Mouse (Mus musculus): ENCODE measurements around the gene Ank2.

Ank2 gene

DNA sequence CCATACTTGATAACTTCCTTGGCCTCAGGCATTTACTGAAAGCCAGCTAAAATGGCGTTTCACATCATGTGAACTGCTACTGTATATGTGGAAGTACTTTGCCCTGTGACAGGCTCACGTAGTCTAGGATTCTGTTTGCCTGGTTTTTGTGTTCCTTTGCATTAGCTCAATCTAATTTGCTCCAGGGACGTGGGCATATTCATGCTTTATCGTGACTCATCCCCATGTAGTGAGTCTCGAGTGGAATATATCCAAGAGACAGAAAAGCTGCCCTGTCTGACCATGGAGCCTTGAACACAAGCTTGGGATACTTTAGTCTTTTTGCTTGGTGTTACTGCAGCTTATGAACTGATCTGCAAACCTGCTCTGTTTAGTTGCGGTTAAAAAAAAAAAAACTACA is 483.6 kb downstream of the Ank2 start:
- DNase-seq: no peak

DNA sequence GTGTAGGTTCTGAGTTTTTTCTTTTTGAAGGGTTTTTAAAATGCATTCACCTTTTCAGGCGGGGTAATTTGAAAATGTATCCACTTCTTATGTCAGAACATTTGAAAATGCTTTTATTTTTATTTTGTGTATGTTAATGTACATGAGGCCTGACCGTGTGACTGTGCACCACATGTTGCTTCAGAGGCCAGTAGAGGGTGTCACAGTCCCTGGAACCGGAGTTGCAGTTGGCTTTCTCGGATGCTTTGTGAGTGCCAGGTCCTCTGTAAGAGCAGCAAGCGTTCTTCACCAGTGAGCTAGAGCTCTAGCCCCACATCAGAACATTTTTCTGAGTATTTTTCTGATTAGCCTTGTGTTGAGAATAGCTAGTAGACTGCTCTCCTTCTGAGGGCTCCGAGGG is 484.0 kb downstream of the Ank2 start:
- no peak for DNase-seq

DNA sequence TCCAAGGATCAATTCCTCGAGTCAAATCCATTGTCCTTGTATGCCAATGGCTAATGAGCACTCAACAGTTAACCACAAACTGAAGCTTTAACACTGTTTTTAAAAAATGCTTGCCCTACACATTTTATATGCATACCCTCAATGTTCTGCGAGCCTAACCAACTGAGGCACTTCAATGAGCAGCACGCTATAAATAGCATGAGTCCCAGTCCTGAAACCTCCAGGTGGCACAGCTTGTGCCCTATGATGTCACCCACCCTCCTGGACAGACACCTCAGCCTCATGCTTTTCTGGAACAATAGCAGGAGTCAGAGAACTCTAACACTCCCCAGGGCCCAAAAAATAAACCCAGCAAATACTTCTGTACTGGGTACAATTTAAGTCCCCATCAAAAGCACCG is 485.2 kb downstream of the Ank2 start:
- DNase-seq: no peak

DNA sequence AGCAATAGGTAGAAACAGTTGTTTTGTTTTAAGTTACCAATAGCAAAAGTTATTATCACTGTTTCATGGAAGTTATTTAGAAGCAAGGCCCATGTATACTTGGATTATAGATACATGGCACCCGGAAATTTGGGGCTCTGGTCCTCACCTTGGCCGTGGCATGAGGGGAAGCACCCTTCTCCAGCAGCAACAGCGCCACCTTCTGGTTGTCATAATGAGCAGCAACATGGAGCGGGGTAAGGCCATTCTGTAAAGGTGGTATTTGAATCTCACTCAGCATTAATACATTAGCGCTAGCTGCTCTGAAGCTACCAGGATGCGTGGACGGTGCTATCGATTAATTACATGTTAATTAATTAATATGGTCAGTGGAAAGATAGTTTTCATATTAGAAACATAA is 486.6 kb downstream of the Ank2 start:
- DNase-seq: peak in 1 of 2 experiments; percentile 11

DNA sequence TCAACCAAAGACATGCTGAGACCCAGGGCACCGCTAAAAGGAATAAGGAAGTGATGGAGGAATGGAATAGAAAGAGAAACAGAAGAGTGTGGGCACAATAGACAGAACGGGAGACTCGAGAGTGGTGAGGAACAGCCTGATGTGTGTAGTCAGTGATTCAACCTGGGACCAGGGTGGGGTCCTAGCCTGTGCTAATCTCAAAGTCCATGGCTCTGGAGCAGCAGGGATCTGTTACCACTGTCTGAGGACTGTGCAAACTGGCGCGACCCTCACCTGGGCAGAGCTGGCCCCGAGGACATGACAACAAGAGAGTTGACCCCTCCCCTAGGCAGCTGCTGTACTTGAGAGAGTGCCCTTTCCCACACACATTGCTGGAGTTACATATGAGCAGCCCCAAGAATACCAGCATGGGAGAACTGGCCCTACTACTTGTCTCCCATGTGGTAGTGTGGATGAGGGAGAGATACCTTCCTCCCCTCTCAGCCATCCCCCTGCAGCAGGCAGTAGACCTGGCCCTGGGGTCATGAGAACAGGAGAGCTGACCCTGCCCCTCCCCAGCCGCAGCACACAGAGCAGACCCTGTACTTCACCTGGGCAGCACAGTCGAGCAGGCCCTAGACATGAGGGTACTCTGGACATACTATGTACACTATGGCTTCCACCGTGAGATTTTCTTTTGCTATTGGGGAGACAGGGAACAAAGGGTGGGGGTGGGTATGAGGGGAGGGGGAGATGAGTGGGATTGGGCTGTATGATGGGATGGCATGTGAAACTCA is 493.1 kb downstream of the Ank2 start:
- DNase-seq: no peak

DNA sequence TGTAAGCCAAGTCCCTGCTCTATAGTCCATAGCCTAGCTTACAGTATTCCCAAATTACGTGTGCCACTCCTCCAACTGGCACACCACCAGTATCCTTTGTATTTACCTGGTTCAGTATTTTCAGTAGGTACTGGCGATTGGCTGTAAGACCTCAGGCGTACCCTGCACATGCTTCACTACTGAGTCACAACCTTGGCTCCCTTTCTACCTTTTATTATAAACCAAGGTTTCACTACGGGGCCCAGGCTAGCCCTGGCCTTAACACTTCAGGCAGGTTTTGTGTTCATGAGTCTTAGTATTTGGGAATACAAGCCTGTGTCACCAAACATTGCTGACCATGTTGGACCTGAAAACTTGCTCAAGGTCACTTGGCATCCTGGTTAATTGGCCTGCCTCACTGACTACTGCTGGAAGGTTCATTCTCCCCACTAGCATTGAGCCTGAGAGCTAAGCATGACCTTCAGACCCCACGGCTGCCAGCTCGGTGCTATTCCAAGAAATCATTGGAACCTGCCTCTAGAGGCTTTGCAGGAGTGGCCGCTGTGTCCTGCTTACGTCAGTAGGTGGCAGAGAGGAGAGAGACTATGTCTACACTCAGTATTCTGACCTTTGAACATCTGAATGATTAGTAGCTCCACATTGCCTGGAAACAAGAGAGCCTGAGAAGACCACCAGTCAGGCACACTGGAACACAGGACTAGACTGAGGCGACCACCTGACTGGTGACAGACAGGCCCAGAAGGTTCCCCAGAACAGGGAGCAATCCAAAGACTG is 494.1 kb downstream of the Ank2 start:
- no peak for DNase-seq

DNA sequence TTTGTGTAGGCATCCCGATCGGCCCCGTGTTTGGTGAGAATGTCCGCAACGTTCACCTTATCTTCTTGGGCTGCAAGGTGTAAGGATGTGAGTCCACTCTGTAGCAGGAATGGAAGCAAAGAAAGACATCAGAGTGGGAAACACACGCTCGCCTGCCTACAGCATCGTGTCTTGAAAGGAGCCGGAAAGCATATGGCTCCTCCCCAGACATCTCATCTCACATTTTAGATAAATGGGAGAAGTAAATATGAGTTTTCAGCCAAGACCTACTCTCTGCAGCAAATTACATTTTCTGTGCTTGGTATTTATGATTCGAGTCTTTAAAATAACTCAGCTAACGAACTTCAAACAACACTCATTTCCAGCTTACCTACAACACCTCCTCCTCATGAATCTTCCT is 495.2 kb downstream of the Ank2 start:
- no peak for DNase-seq

DNA sequence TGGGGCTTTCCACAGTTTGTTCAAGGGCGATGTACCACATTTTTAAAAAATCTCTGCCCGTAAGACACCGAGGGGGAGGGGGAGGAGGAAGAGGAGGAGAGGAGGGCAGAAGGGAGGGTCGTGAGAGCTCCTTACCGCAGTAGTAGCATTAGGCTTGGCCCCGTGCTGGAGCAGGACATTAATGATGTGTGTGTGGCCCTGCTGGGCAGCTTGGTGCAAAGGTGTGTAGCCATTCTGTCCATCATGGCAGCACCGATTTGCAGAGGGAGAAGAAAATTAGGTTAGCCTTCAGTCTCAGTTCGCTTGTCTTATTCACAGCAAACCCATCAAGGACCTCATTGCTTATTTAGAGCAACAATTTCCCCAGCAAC is 500.4 kb downstream of the Ank2 start:
- DNase-seq: no peak

DNA sequence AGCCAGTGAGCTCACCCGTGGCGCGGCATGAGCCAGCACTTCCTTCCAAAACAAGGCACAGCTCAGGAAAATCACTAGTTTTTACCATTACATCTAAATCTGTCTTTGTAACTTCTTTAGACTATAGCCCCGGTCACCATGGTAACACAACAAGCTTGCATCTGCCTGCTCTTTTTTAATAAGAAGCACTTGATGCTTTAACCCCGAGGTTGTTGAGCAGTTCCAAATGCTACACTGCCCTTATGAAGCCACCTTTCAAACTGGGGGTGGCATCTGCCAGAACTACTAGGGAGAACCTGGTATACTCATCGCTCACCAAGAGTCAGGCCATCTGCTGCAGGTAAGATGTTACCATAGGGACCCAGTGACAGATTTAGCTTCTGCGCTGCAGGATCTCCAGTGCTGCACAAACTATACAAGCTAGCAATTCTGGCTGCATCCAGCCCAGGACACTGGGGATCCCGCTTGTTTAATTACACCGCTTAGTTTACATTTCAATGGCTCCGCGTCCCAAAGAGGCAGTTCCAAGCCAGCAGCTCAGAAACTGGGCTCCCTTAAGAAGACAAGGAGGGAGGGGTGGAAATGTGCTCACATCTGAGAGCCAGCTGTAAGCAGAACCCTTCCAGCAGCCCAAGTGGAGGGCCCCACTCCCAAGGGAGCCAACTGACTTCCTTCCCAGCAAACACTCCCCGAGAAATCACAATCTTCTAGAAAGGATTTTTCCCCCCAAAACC is 501.0 kb downstream of the Ank2 start:
- no peak for DNase-seq

DNA sequence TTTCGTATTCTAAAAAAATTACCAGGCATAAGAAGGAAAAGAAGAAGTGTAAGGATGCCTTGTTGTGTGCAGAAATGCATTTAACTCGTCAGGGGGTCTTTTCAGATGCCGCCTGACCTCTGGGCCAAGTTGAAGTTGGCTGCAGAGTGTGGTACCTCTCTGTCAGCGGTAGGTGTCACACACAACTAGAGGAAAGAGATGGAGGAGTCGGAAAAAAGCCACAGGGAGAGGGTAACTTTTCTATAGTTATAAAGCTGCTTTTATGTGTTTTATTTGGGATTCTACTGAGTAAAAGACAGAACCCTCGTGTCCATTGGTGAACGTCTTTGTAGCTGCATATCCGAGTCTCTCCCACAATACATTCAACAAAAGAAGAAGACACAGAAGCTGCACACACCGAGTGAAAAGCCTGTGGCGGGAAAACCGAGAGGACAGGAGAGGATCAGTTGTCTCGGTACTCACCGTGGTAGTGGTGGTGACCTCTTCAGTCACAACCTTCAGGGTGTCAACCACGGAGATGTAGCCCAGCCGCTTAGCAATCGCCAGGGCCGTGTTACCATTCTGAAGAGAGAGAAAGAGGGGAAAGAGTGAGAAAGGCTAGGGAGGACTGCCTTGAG is 501.7 kb downstream of the Ank2 start:
- no peak for DNase-seq

DNA sequence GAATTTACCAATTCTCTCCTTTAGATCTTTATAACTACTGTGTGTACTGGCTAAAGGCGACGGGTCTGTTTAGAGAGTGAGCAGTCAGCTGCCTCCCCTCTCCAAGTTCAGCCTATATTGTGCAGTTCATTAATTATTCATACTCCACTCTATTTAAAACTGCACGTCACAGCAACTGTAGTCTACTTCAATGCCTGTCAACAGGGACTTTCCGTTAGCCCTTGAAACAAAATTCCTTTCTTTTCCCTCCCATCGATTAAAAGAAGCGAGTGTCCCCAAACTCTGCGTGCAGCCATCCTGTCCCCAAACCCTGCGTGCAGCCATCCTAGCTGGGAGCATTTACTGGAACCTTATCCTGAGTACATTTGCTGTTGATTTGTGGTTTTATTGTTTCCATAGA is 502.4 kb downstream of the Ank2 start:
- no peak for DNase-seq

DNA sequence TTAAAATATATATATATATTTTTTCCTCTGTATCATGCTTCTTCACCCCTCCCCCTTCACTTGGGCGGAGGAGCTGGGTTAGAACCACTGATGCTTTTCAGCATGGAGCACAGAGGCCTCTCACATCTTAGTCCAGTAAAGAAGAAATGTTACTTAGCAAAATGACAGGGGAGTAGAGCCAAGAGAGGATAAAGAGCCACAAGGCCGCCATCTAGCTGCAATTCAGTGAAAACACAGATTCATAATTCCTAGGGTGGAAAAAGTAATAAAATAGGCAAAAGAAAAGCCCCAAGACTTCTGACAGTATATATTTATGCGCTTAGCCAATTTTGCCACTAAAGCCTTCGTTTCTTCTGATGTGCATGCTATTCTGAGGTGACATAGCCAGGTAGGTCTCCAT is 503.2 kb downstream of the Ank2 start:
- DNase-seq: no peak

DNA sequence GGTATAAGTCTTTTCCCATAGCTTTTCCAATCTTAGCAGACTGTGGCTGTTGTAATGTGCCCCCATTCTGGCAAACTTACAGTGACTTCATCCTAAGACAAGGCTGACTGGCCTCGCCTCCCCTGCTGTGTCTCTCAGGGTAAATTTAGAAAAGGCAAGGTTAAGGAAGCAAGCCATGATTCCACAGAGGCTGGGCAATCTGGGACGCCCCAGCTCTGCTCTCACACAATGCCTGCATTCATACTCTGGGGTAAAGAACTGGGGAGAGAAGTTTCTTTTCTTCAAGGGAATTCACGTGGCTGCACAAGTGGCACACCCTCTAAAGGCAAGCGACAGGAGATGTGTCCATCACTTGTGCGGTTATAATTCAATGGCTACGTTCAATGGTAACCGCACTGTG is 505.0 kb downstream of the Ank2 start:
- no peak for DNase-seq

DNA sequence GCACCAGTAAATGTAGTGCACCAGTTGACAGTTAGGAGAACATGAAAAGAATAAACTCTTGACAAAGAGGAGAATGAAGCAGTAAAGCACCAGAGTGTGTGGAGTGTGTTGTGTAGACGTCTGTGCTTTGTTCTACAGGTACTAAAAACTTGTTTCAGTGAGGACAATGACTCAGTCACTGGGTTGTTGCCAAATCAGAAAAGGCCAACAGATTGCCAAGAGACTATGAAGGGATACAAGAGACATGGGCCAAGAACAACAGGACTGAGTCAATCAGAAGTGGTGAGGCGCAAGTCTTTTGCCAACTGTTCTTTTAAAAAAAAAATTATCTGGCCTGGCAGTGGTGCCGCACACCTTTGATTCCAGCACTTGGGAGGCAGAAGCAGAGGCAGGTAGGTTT is 509.2 kb downstream of the Ank2 start:
- no peak for DNase-seq

DNA sequence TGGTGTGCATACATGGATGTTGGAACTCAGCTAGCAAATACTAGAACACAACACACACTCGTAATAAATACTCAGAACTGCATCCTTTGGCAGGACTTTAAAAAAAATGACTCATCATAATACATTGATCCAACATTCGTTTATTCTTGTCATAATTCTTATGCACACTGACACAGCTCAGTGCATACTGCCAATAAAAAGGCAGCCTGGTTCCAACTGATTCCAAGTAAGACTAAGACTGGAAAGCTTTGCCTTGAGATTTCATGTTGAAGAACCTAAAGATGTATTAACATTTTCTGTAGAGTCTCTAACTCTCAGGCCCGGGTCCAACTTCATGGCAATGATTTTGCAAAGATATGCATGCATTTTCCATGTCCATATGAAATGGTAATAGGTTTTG is 512.5 kb downstream of the Ank2 start:
- DNase-seq: no peak

DNA sequence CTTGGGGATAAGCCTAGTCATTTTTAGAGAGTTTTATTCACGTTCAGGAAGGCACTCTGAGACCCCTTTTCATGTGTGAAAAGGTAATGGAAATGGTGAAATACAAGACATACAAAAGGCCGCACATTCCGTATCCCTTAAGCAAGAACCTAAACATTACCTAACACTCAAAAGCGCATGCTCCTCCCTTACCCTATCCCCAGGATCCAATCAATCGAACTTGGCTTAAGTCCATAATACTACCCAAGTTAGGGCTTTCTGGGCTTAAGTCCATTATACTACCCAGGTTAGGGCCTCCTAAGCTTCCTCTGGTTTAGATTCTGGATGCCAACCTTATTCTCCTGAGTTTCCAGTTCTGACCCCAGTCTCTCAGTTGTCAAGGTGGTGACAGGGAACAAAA is 516.3 kb downstream of the Ank2 start:
- DNase-seq: no peak

DNA sequence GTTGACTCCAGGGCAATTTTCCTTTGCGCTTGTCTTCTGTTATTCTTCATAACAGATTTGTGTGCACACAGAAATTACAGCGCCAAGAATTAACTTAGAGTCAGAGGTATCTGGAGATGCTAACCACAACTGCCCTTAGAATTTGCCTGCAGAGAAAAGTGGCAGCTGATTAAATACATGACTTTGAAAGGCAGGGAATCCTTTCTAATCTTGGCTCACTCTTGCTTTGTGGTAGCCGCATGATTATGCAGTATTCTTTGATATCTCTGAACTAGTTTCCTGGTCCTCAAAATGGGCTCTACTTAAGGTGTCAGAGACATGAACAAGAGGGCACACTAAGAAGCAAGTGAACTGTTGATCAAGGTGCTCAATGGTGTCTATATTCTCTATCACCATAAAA is 518.0 kb downstream of the Ank2 start:
- DNase-seq: no peak

DNA sequence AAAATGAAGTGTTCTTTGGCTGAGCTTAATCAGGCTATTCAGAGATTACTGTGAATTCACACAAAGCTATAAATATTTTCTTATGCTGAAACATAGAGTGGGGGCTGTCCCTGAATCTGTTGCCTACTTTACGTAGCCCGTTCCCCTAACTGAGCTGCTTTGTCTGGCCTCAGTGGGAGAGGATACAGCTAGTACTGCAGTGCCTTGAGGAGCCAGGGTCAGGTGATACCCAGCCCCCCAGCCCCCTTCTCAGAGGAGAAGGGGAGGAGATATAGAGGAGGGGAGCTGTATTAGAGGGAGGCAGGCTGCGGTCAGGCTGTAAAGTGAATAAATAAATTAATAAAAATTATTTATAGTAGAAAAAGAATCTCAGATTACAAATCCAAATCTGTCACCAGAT is 519.5 kb downstream of the Ank2 start:
- no peak for DNase-seq

DNA sequence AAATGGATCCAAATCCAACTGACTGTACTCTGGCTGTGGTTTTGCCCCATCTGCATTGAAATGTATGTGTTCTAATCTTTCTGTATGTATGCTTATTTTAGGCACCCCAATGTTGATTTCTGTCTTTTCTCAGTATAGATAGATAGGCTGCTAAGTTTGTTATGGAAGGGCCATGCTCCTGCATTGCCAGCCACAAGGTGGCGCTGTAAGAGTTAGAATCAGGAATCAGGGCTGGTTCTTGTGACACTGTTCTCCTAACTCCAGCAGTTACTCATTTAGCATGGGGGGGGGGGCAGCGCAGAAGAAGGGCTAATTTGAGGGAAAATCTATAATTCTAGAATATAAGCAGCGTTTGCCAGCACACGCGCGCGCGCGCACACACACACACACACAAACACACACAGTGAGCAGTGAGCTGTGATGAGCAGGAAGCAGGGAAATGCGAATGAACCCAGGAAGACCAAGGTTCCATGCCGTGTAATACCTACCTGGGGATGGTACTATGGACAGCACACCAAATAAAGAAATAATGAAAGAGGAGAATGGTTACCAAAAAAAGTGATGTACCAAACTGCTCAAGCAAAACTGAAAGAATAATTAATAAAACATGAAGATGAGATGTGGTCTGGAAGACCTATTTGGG is 520.3 kb downstream of the Ank2 start:
- DNase-seq: peak; percentile 22 to 25

DNA sequence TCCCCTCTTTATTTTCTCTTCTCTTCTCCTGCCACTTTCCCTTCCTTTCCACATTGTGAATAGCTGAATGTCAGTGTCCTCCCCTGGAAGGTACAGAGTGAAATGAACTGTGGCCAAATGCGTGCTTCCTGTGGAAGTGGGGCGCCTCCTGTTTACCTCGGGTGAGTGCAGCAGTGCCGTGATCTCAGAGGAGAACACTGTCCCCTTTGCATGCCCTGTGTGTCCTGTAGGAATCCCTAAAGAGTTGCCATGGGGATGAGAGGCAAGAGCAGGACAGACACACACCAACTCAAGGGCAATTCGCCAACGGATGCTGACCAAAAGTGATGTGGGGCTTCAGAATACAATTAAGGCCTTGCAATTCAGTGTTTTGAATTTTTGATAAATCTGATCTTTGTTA is 521.8 kb downstream of the Ank2 start:
- DNase-seq: no peak

DNA sequence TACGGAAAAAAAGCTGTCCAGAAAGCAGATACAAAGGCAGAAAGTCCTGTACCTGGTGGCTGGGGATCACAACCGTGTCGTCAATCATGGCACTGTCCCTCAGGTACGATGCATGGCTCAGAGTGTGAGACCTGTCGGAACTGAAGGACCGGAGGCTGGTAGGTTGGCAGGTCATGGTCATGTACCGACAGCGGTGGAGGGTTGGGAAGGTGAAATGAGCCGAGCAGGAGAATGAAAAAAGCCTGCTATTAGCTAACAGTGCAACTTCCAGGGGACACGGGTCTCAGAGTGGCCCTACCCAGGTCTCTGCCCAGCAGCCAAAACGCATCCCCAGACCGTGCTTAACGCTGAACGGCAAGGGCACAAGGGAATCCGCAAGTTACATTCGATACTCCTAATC is 522.4 kb downstream of the Ank2 start:
- no peak for DNase-seq

DNA sequence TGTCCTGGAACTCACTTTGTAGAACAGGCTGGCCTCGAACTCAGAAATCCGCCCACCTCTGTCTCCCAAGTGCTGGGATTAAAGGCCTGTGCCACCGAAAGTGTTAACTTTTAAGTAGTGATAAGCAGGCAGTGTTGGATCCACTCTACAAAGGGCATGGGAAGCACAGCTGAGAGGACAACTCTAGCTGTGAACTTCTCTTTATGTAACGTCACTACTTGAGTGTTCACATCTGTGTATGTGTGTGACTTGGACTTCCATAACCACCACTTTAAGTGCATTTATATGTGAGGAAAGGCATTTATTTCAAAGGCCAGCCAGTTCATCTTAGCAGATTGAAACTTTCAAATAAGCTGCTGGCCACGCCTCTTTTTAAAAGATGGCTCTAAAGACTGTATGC is 523.7 kb downstream of the Ank2 start:
- no peak for DNase-seq

DNA sequence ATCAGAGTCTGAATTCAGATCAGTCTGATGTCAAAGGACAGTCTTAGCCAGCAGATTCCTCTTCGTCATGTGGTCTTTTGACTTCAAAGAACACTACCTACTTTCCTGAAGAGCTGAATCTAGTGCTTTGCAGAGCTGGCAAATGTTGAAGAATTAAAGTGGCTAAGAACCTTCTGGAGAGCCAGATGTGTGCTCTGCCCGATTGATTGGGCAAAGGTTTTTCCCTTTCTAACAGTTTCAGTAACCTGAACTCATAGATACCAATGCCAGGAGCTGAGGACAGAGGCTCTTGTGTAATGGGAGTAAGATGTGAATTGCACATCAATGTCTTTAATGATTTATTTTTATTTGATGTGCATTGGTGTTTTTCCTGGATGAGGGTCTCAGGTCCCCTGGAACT is 525.6 kb downstream of the Ank2 start:
- DNase-seq: no peak
